Mouse (Mus musculus): ENCODE data around the gene Magi3. TPM values are rescaled to one million over a fixed set of nuclear protein-coding genes. Genes with fewer than 3 reads are reported as not detected.

Magi3 gene
- polyA plus RNA-seq, 1 experiment from 2014 or later = 5.7 TPM

DNA sequence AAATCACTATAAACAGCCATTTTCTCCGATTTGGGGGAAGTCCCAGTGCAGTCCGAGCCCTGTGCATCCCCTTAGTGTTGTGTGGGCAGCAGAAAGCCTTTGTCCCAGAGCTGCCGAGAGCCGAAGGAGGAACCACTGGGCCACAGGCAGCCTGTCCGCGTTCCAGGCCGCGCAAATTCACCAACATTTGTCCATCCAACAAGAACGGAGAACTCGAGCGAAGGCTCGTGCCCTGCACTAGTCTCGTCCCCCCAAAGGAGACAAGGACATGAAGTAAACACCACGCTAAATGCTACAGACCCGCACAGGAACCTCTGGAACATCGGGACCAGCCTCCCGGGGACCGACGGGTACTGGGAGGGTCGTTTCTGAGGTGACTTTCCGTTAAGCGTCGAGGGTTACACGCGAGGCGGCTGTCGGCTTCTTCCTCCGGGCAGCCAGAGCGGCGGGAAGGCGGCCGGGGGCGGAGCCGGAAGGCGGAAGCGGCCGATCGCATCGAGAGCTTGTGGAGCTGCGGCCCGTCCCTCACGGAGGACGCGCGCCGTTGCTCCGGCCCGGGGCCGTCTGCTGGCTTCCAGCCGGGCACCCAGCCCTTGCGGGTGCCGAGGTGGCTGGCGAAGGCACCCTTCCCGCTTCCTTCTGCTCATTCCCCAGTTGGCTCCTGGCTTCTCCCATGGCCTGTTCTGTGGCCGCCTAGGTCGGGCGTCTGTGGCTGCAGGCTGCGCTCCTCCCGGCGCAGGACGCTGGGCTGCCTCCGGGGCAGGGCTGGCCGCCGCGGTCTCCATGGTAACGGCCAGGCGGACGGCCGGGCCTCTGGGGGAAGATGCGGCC, 252.1 kb downstream of the Magi3 start, which contains the start of gene Phtf1:
Gene Phtf1, plus strand, starts transcription at position 250 of the 831 bp plus-strand sequence.
- peak within 1 kb of the TSS; percentile 96 for H3K27ac ChIP-seq (replicated peaks; ENCODE audit: low read depth, low read length)
- ATAC-seq (ENCODE audit: low read depth) (peak; percentile 96), DNase-seq (ENCODE audit: low spot score) (peak; percentile 93)
- under 1% methylated on average over 40 of the region's 70 CpGs for WGBS
- peaks cover 25% of the 10 kb centered on the region for H3K36me3 ChIP-seq (ENCODE audit: control insufficient read depth, insufficient read depth, low read length)
- H3K9ac ChIP-seq (ENCODE audit: low read depth, low read length) = peak within 1 kb of the TSS; percentile 89
- no peaks in the 10 kb centered on the region for H3K27me3 ChIP-seq (replicated peaks; ENCODE audit: control insufficient read depth, insufficient read depth, low read length)
- H3K4me1 ChIP-seq (ENCODE audit: control insufficient read depth, insufficient read depth, low read length) = 0 out of 2 replicates have a peak, but pooled peaks cover 8% of the 10 kb centered on the region
- peak within 1 kb of the TSS; percentile 94 for H3K4me3 ChIP-seq (ENCODE audit: low read depth, low read length)
- peak within 1 kb of the TSS; percentile 67 for H3K4me2 ChIP-seq (ENCODE audit: low read depth, low read length)
- no peaks in the 10 kb centered on the region for H3K9me3 ChIP-seq (ENCODE audit: control insufficient read depth, low read length)

DNA sequence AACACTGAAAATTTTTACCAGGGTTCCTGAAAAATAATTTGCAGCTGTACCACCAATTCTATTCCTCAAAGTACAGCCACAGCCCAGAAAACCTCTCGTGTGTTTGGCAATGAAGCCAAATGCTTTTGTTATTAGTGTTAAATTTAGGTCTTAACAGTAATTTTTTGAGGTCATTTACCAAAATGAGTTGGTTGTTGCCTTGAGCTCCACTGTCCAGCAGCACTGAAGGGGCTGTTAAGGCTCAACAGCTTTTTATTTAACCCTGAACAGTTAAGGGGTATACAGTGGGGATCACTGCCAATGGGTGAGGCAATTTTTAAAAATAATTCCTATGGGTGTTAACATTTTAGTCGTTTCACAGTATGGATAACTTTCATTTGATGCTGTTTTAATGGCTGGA, 252.9 kb downstream of the Magi3 start:
- 14% methylated on average over 2 of the region's 2 CpGs for WGBS
- DNase-seq (ENCODE audit: low spot score) (no peak), ATAC-seq (ENCODE audit: low read depth) (no peak)

More for the DNA sequence above, 252.9 kb downstream of the Magi3 start:
- peaks cover 31% of the 10 kb centered on the region for H3K36me3 ChIP-seq (ENCODE audit: control insufficient read depth, insufficient read depth, low read length)
- no peaks in the 10 kb centered on the region for H3K27me3 ChIP-seq (replicated peaks; ENCODE audit: control insufficient read depth, insufficient read depth, low read length)
- 0 out of 2 replicates have a peak, but pooled peaks cover 8% of the 10 kb centered on the region for H3K4me1 ChIP-seq (ENCODE audit: control insufficient read depth, insufficient read depth, low read length)
- H3K4me2 ChIP-seq (ENCODE audit: low read depth, low read length) = peak overlapping the region; percentile 67
- peak overlapping the region; percentile 89 for H3K9ac ChIP-seq (ENCODE audit: low read depth, low read length)
- H3K9me3 ChIP-seq (ENCODE audit: control insufficient read depth, low read length) = no peaks in the 10 kb centered on the region
- peak overlapping the region; percentile 94 for H3K4me3 ChIP-seq (ENCODE audit: low read depth, low read length)
- peak overlapping the region; percentile 96 for H3K27ac ChIP-seq (replicated peaks; ENCODE audit: low read depth, low read length)

Measured in embryonic facial prominence, embryonic 14.5 days (tissue).